Comparison of ENCODE assay signal across 10 mouse cellular contexts in genomic region chr16:22919971-22920854, GRCm38 (mm10). TPM values are rescaled to one million over a fixed set of nuclear protein-coding genes. Genes with fewer than 3 reads are reported as not detected.
DNase-seq lines count a peak whose midpoint lies in the region; ATAC-seq lines count a peak whose summit lies in the region.
"Had no signal": no experiment of that assay in that cellular context is flagged by ENCODE, and none has a peak within 500 bp of the region (broad histone marks: within the 10 kb centered on the region; RNA-seq: fewer than 3 reads in every experiment).

No protein-coding gene starts in this region.

- no peak overlapping the region for H3K27ac ChIP-seq in embryonic facial prominence, embryonic 11.5 days (replicated peaks; ENCODE audit: low read depth, low read length)
- no peak overlapping the region for H3K27ac ChIP-seq in limb, embryonic 10.5 days
- no peak overlapping the region for H3K27ac ChIP-seq in forebrain, embryonic 12.5 days
- H3K27ac ChIP-seq: neural tube, embryonic 12.5 days had no signal

- ATAC-seq in embryonic facial prominence, embryonic 11.5 days (replicated peaks; ENCODE audit: insufficient number of reproducible peaks, low FRiP score, low TSS enrichment, low read depth) = no peak
- no peak for ATAC-seq in forebrain, embryonic 12.5 days (ENCODE audit: low FRiP score)

- WGBS in embryonic facial prominence, embryonic 11.5 days = 53% methylated on average over 18 of the region's 18 CpGs
- WGBS in limb, embryonic 10.5 days = 60% methylated on average over 18 of the region's 18 CpGs
- WGBS in forebrain, embryonic 12.5 days = 69% methylated on average over 18 of the region's 18 CpGs

- no peaks in the 10 kb centered on the region for H3K9me3 ChIP-seq in embryonic facial prominence, embryonic 11.5 days (replicated peaks; ENCODE audit: control insufficient read depth, low read length)
- no peaks in the 10 kb centered on the region for H3K9me3 ChIP-seq in limb, embryonic 10.5 days (replicated peaks)
- H3K9me3 ChIP-seq in forebrain, embryonic 12.5 days = no peaks in the 10 kb centered on the region

- H3K4me3 ChIP-seq in embryonic facial prominence, embryonic 11.5 days (ENCODE audit: low read depth, low read length) = no peak overlapping the region
- no peak overlapping the region for H3K4me3 ChIP-seq in limb, embryonic 10.5 days
- H3K4me3 ChIP-seq in forebrain, embryonic 12.5 days (replicated peaks) = no peak overlapping the region
- H3K4me3 ChIP-seq: neural tube, embryonic 12.5 days had no signal

- H3K4me1 ChIP-seq in embryonic facial prominence, embryonic 11.5 days (ENCODE audit: control insufficient read depth, insufficient read depth, low read length) = no peaks in the 10 kb centered on the region
- H3K4me1 ChIP-seq in limb, embryonic 10.5 days = peaks cover 18% of the 10 kb centered on the region
- H3K4me1 ChIP-seq in forebrain, embryonic 12.5 days = no peaks in the 10 kb centered on the region
- H3K4me1 ChIP-seq: neural tube, embryonic 12.5 days had no signal

- no peaks in the 10 kb centered on the region for H3K36me3 ChIP-seq in embryonic facial prominence, embryonic 11.5 days (replicated peaks; ENCODE audit: control insufficient read depth, insufficient read depth, low read depth, low read length)
- H3K36me3 ChIP-seq in limb, embryonic 10.5 days = no peaks in the 10 kb centered on the region
- no peaks in the 10 kb centered on the region for H3K36me3 ChIP-seq in forebrain, embryonic 12.5 days (replicated peaks)
- H3K36me3 ChIP-seq: neural tube, embryonic 12.5 days had no signal

- DNase-seq in thymus, postnatal 4 days = peak; percentile 10
- no peak for DNase-seq in thymus, postnatal 0 days (ENCODE audit: low spot score)
- peak; percentile 40 for DNase-seq in embryonic facial prominence, embryonic 11.5 days (ENCODE audit: low spot score)
- DNase-seq in limb, embryonic 10.5 days (ENCODE audit: low spot score) = peak; percentile 40
- peak; percentile 31 for DNase-seq in testis, postnatal 14 days (ENCODE audit: low spot score)
- no peak for DNase-seq in layer of hippocampus, postnatal 14 days (ENCODE audit: low spot score in 2 of 2)
- no peak for DNase-seq in cerebellum, adult 11 months

- no peaks in the 10 kb centered on the region for H3K27me3 ChIP-seq in embryonic facial prominence, embryonic 11.5 days (ENCODE audit: control insufficient read depth, insufficient read depth, low read length)
- no peaks in the 10 kb centered on the region for H3K27me3 ChIP-seq in limb, embryonic 10.5 days (ENCODE audit: low read depth, poor library complexity, severe bottlenecking)
- H3K27me3 ChIP-seq in forebrain, embryonic 12.5 days = no peaks in the 10 kb centered on the region
- H3K27me3 ChIP-seq: neural tube, embryonic 12.5 days had no signal

- H3K9ac ChIP-seq in embryonic facial prominence, embryonic 11.5 days (replicated peaks; ENCODE audit: low read length) = no peak overlapping the region
- H3K9ac ChIP-seq in forebrain, embryonic 12.5 days = no peak overlapping the region
- H3K9ac ChIP-seq: neural tube, embryonic 12.5 days had no signal

- no peak overlapping the region for H3K4me2 ChIP-seq in embryonic facial prominence, embryonic 11.5 days (ENCODE audit: low read depth, low read length)
- no peak overlapping the region for H3K4me2 ChIP-seq in forebrain, embryonic 12.5 days
- H3K4me2 ChIP-seq: neural tube, embryonic 12.5 days had no signal

RNA-seq across cellular contexts. Expression of gene Fetub, which starts 2.1 kb away (rescaled TPM):
- polyA plus RNA-seq in thymus, postnatal 0 days (2015; fragmentation: Nextera tagmentation; extraction: Ambion mirVana) = 1.4 and 1.5 TPM in 2 replicates
- polyA plus RNA-seq in embryonic facial prominence, embryonic 11.5 days (2014; fragmentation: Nextera tagmentation; extraction: Ambion mirVana) = 0.25 TPM in 1 of 2 replicates, not detected in the other
- not detected in 2 replicates for polyA plus RNA-seq in limb, embryonic 10.5 days (2016; fragmentation: Nextera tagmentation; extraction: Ambion mirVana)
- total RNA-seq in layer of hippocampus, postnatal 14 days (2021) = under 1 TPM in 1 of 2 experiments, not detected in 1; 0.48 TPM
- polyA plus RNA-seq in forebrain, embryonic 12.5 days (2016; fragmentation: Nextera tagmentation; extraction: Ambion mirVana) = not detected in 2 replicates
- polyA plus RNA-seq: neural tube, embryonic 12.5 days had no signal

RNA-seq across cellular contexts. Expression of gene Ahsg, which starts 29.1 kb away (rescaled TPM):
- polyA plus RNA-seq in thymus, postnatal 0 days (2015; fragmentation: Nextera tagmentation; extraction: Ambion mirVana) = 0.55 TPM in 1 of 2 replicates, not detected in the other
- polyA plus RNA-seq in embryonic facial prominence, embryonic 11.5 days (2014; fragmentation: Nextera tagmentation; extraction: Ambion mirVana) = 0.17 TPM in 1 of 2 replicates, not detected in the other
- not detected in 2 replicates for polyA plus RNA-seq in limb, embryonic 10.5 days (2016; fragmentation: Nextera tagmentation; extraction: Ambion mirVana)
- not detected for total RNA-seq in layer of hippocampus, postnatal 14 days (2021)
- not detected in 2 replicates for polyA plus RNA-seq in forebrain, embryonic 12.5 days (2016; fragmentation: Nextera tagmentation; extraction: Ambion mirVana)
- polyA plus RNA-seq: cortical plate, adult 2 months had no signal

RNA-seq across cellular contexts. Expression of gene Hrg, which starts 30.7 kb away (rescaled TPM):
- not detected in 2 replicates for polyA plus RNA-seq in thymus, postnatal 0 days (2015; fragmentation: Nextera tagmentation; extraction: Ambion mirVana)
- not detected in 2 replicates for polyA plus RNA-seq in embryonic facial prominence, embryonic 11.5 days (2014; fragmentation: Nextera tagmentation; extraction: Ambion mirVana)
- polyA plus RNA-seq in limb, embryonic 10.5 days (2016; fragmentation: Nextera tagmentation; extraction: Ambion mirVana) = not detected in 2 replicates
- total RNA-seq in layer of hippocampus, postnatal 14 days (2021) = not detected
- polyA plus RNA-seq in forebrain, embryonic 12.5 days (2016; fragmentation: Nextera tagmentation; extraction: Ambion mirVana) = not detected in 2 replicates
- polyA plus RNA-seq: cortical plate, adult 2 months; neural tube, embryonic 12.5 days had no signal

Comparison
In these comparisons a context has a peak if more than half of its experiments do, and no peak if none do; other contexts are left out.
1. DNase-seq: peak in thymus, postnatal 4 days (single experiment), embryonic facial prominence, embryonic 11.5 days (single experiment), limb, embryonic 10.5 days (single experiment) and testis, postnatal 14 days (single experiment); none in thymus, postnatal 0 days (single experiment), layer of hippocampus, postnatal 14 days (0 of 2) and cerebellum, adult 11 months (single experiment).